Mouse (Mus musculus) forebrain, embryonic 12.5 days (tissue): ENCODE measurements around the gene Enc1. TPM values are rescaled to one million over a fixed set of nuclear protein-coding genes. Genes with fewer than 3 reads are reported as not detected.

ENCODE experiments used
- ATAC-seq: fragments of 200-750 bp; cut with Nextera tagmentation; 2 replicates; pipeline ENCODE4 v1.8.0; 2017; ENCODE audit warnings: moderate TSS enrichment; ENCODE audit not compliant: low FRiP score
- H3K27ac ChIP-seq: fragments of 300-500 bp; sonication (generic); 2 replicates; pipeline ENCODE4 v1.5.1; 2016; ENCODE audit warnings: mild to moderate bottlenecking
- H3K27me3 ChIP-seq: fragments of 300-500 bp; sonication (generic); 2 replicates; pipeline ENCODE4 v1.6.1; 2016; ENCODE audit warnings: mild to moderate bottlenecking
- H3K36me3 ChIP-seq: fragments of 300-500 bp; sonication (generic); replicated peaks from 2 replicates; pipeline ENCODE4 v1.6.1; 2016; ENCODE audit warnings: mild to moderate bottlenecking
- H3K4me1 ChIP-seq: fragments of 300-500 bp; sonication (generic); 2 replicates; pipeline ENCODE4 v1.6.1; 2016
- H3K4me2 ChIP-seq: fragments of 300-500 bp; sonication (generic); 2 replicates; pipeline ENCODE4 v1.6.1; 2016; ENCODE audit warnings: mild to moderate bottlenecking, moderate library complexity
- H3K4me3 ChIP-seq: fragments of 300-500 bp; sonication (generic); replicated peaks from 2 replicates; pipeline ENCODE4 v1.5.1; 2016; ENCODE audit warnings: mild to moderate bottlenecking
- H3K9ac ChIP-seq: fragments of 300-500 bp; sonication (generic); 2 replicates; pipeline ENCODE4 v1.6.1; 2016; ENCODE audit warnings: mild to moderate bottlenecking
- H3K9me3 ChIP-seq: fragments of 300-500 bp; sonication (generic); 2 replicates; pipeline ENCODE4 v1.6.1; 2016
- WGBS: fragments of 180-500 bp; shearing (Covaris S2); methylation state at CpG from one replicate; pipeline ENCODE4 v1.1.7; 2016; 5-methylcytosine and 5-hydroxymethylcytosine counted together
- polyA plus RNA-seq: library from polyadenylated mRNA; unstranded; fragments of >200 nt; fragmentation: Nextera tagmentation; extraction: Ambion mirVana; gene quantifications from 2 replicates; pipeline ENCODE4 v1.2.1, GENCODE M21; 2016

Gene Enc1
- polyA plus RNA-seq, 1 experiment from 2014 or later, result 23.9 TPM

DNA sequence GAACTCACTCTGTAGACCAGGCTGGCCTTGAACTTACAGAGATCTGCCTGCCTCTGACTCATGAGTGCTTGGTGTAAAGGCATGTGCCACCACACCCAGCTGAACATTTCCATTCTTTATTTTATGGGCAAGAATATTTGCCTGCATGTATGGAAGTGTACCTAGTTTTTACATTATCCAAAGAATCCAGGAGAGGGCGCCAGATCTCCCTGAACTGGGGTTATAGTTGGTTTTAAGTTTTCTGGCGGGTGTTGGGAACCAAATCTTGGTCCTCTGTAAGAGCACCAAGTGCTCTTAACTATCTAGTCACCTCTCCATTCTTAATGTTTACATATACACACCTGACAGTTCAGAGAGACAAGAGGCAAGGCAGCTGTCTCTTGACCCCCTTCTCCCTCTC lies 7.8 kb upstream of the Enc1 start:
- 74% methylated on average over 2 of the region's 2 CpGs for WGBS
- no peak for ATAC-seq
- H3K36me3 ChIP-seq, result no peaks in the 10 kb centered on the region

GRCm38 (mm10) chr13:97234785-97235417 lies 6.0 kb upstream of the Enc1 start:
- WGBS, result 20% methylated on average over 17 of the region's 17 CpGs
- peak overlapping the region; percentile 30 for H3K4me3 ChIP-seq
- H3K36me3 ChIP-seq, result no peaks in the 10 kb centered on the region
- H3K9me3 ChIP-seq, result no peaks in the 10 kb centered on the region
- no peak overlapping the region for H3K27ac ChIP-seq
- peaks cover 31% of the 10 kb centered on the region for H3K4me1 ChIP-seq
- H3K4me2 ChIP-seq, result peak overlapping the region; percentile 58
- no peaks in the 10 kb centered on the region for H3K27me3 ChIP-seq
- H3K9ac ChIP-seq, result peak overlapping the region; percentile 47; the same call in 1 of the 2 replicates
- ATAC-seq, result peak; percentile 78

More for the DNA sequence above, 7.8 kb upstream of the Enc1 start:
- Histone ChIP-seq H3K4me1 (peaks cover 14% of the 10 kb centered on the region), H3K9ac (no peak overlapping the region), H3K9me3 (no peaks in the 10 kb centered on the region), H3K27ac (no peak overlapping the region), H3K27me3 (no peaks in the 10 kb centered on the region), H3K4me3 (no peak overlapping the region), H3K4me2 (no peak overlapping the region)

- ATAC-seq, result no peak
- H3K4me3 ChIP-seq, result no peak overlapping the region
- H3K9ac ChIP-seq, result no peak overlapping the region
- 47% methylated on average over 6 of the region's 6 CpGs for WGBS
- H3K9me3 ChIP-seq, result no peaks in the 10 kb centered on the region
- no peak overlapping the region for H3K27ac ChIP-seq
- no peaks in the 10 kb centered on the region for H3K36me3 ChIP-seq
- H3K4me2 ChIP-seq, result no peak overlapping the region
- H3K4me1 ChIP-seq, result peaks cover 38% of the 10 kb centered on the region
- H3K27me3 ChIP-seq, result no peaks in the 10 kb centered on the region
Measured at GRCm38 (mm10) chr13:97235911-97236310, 5.0 kb upstream of the Enc1 start.

DNA sequence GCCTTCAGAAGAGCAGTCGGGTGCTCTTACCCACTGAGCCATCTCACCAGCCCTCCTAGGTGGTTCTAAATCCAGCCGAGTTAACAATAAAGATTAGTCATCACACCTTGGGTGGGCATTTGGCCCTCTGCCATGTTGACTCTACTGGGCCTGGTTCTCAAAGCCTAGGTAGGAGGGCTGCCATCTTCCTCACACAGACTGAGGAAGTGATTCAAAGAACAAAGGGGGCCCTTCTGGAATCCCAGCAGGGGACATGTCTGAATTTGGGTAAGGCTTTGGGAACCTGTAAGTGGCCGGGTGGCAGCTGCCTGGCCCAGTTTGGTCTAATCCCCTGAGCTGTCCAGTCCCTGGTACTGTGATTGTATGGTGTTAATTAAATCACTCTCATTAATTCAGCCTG lies 3.2 kb upstream of the Enc1 start:
- Histone ChIP-seq H3K4me2 (no peak overlapping the region; the same call in 1 of the 2 replicates), H3K9ac (no peak overlapping the region), H3K9me3 (no peaks in the 10 kb centered on the region), H3K27ac (peak overlapping the region; percentile 80), H3K4me1 (peaks cover 44% of the 10 kb centered on the region), H3K4me3 (no peak overlapping the region), H3K27me3 (no peaks in the 10 kb centered on the region), H3K36me3 (no peaks in the 10 kb centered on the region)
- ATAC-seq, result peak; percentile 36; the same call in 1 of the 2 replicates
- 13% methylated on average over 3 of the region's 3 CpGs for WGBS

DNA sequence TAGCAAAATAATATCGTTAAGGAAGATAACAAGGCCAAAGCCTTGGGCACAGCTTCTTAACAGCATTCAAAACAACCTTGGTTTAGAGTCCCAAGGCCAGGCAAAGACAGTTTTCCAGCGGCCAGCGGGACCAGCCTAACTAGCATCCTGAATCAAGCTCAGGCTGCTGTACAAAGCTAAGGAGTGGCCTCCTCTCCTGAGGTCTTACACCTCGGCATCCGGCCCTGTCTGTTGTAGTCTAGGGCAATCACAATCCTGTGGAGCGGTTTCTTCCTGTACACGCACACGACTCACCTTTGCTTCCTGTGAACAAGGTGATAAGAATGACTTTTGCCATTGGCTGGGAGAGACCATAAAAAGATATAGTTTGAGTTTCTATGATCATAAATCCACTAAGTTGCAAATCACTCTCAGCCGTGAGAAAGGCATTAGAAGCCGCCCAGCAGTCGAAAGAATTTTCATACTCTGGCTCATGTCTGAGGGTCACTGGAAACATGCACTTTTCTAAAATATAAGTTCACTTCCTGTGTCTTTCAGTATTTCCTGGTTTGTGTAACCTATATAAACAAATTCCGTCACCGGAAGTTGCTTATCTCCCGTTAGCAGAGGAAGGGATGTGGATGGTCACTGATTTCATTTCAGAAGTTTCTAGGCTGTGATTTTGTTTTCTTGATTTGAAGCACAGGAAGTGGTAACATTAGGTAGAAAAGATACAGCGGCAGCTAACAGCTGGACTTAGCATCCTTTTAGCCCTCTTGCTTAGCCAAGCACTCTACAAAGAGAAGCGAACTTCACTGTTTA lies 2.5 kb upstream of the Enc1 start:
- H3K4me1 ChIP-seq, result peaks cover 51% of the 10 kb centered on the region
- no peaks in the 10 kb centered on the region for H3K27me3 ChIP-seq
- 56% methylated on average over 16 of the region's 16 CpGs for WGBS
- no peaks in the 10 kb centered on the region for H3K9me3 ChIP-seq
- no peak overlapping the region for H3K4me2 ChIP-seq
- no peak for ATAC-seq
- H3K27ac ChIP-seq, result peak overlapping the region; percentile 80
- H3K4me3 ChIP-seq, result no peak overlapping the region
- no peak overlapping the region for H3K9ac ChIP-seq
- no peaks in the 10 kb centered on the region for H3K36me3 ChIP-seq

DNA sequence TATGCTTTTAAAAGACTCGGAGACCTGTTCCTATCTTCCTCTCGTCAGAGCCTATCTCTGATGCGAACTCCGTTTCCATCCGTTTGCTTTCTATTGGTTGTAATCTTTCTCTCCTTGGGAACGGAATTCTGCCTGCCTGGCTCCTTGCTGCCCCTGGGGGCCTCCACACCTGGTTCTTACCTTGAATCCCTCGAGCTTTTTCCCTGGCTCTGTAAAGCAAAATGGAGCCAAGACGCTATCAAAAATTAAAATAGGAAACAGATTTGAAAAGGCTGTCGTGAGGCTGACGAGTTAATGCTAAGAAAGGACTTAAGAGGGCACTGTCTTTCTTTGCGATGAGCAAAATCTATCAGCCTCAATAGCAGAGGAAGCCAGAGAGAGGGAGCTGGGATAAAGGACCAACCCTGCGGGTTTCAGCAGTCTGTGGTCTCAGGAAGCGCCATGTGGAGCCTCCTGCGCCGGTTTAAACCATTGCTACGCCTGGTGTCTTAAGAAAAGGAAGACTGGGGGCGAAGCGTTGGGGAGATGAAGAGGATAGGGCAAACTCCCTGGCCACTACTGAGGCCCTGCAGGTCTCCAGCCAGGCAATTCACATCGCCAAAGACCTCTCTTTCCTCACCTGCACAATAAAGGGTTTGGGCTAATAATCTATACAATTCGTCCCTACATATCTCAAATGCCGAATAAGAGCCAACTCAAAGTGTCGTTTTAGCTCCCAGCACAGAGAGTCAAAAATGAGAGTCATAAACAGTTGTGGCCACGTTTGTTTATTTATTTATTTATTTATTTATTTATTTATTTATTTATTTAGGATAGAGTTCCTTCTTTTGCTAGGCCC lies 1.3 kb upstream of the Enc1 start:
- H3K4me1 ChIP-seq, result peaks cover 63% of the 10 kb centered on the region

DNA sequence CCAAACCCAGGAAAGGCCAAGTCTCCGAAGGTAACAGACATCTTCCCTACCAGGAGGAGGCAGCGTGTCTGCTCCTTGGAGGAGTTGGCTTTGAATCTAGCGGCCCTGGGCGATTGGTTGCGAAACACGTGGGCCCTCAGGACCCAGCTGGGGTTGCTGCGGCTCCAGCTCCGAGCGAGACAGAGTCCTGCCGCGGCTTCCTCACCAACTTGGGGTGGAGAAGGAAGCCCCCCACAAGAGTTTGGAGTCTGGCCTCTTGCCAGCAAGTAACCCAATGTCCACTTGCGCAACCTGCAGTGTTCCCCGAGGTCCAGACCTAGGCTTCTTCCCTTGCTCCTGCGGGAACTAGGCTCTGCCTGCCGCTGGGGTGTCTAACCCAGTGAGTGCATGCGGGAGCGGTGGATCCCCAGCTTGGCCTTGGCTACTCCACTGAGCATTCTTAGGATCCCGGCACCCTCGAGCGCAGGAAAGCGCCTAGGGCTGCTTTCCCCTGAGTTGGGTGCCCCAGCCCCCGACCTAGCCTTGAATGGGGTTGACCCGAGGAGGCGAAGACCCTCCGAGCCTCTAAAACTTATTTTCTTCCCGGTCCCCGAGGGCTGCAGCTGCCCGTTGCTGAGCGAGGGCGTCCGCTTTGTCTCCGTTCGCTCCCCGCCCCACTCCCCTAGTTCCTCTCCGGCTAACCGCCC lies 483 bp upstream of the Enc1 start:
- peak overlapping the region; percentile 71 for H3K4me2 ChIP-seq
- under 1% methylated on average over 36 of the region's 36 CpGs for WGBS
- peak overlapping the region; percentile 98 for H3K9ac ChIP-seq
- peaks cover 68% of the 10 kb centered on the region for H3K4me1 ChIP-seq
- H3K27me3 ChIP-seq, result no peaks in the 10 kb centered on the region
- peaks cover 6% of the 10 kb centered on the region for H3K36me3 ChIP-seq
- ATAC-seq, result peak; percentile 59
- H3K27ac ChIP-seq, result peak overlapping the region; percentile 99
- peak overlapping the region; percentile 91 for H3K4me3 ChIP-seq
- no peaks in the 10 kb centered on the region for H3K9me3 ChIP-seq

More for the DNA sequence above, 1.3 kb upstream of the Enc1 start:
- Histone ChIP-seq H3K9ac (no peak overlapping the region), H3K9me3 (no peaks in the 10 kb centered on the region), H3K4me2 (peak overlapping the region; percentile 71), H3K27ac (peak overlapping the region; percentile 99), H3K27me3 (no peaks in the 10 kb centered on the region), H3K4me3 (peak overlapping the region; percentile 15; the same call in 1 of the 2 replicates), H3K36me3 (no peaks in the 10 kb centered on the region)
- WGBS, result 8% methylated on average over 23 of the region's 23 CpGs
- ATAC-seq, result no peak

DNA sequence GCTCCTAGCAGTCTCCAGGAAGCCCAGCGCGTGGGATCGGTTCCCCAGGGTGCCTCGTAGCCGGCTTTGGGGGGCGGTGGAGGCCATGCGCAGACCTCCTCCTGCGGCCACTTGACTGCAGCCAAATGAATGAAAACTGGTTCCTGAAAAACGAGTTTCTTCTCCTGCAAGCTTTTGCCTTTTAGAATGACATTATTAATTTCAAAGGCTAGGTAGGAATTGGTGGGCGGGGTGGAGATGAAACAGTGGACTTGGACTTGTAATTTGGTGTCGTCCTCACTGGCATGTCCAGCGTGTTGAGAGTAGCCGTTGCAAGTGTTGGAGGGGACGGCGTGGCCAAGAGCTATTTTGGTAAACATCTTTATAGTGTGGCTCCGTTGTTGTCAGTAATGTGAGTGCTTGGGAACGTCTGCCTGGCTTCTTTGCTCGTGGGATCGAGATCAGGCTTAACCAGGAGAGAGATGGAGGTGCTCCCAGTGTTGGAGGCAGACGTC lies 929 bp downstream of the Enc1 start:
- Histone ChIP-seq H3K27ac (peak overlapping the region; percentile 99), H3K4me2 (peak overlapping the region; percentile 71), H3K4me1 (peaks cover 76% of the 10 kb centered on the region), H3K9ac (peak overlapping the region; percentile 98), H3K36me3 (peaks cover 21% of the 10 kb centered on the region), H3K9me3 (no peaks in the 10 kb centered on the region), H3K27me3 (no peaks in the 10 kb centered on the region), H3K4me3 (peak overlapping the region; percentile 91)
- WGBS, result under 1% methylated on average over 20 of the region's 20 CpGs
- no peak for ATAC-seq

- H3K4me3 ChIP-seq, result peak overlapping the region; percentile 91
- no peaks in the 10 kb centered on the region for H3K27me3 ChIP-seq
- H3K4me1 ChIP-seq, result peaks cover 83% of the 10 kb centered on the region
- ATAC-seq, result no peak
- peak overlapping the region; percentile 71 for H3K4me2 ChIP-seq
- peak overlapping the region; percentile 98 for H3K9ac ChIP-seq
- H3K27ac ChIP-seq, result peak overlapping the region; percentile 76
- no peaks in the 10 kb centered on the region for H3K9me3 ChIP-seq
- H3K36me3 ChIP-seq, result peaks cover 29% of the 10 kb centered on the region
- WGBS, result under 1% methylated on average over 6 of the region's 6 CpGs
Measured at GRCm38 (mm10) chr13:97242716-97243115, 1.8 kb downstream of the Enc1 start.

GRCm38 (mm10) chr13:97243962-97244711 lies 3.2 kb downstream of the Enc1 start:
- Histone ChIP-seq H3K4me2 (peak overlapping the region; percentile 71), H3K9ac (peak overlapping the region; percentile 98), H3K9me3 (no peaks in the 10 kb centered on the region), H3K27me3 (no peaks in the 10 kb centered on the region), H3K27ac (peak overlapping the region; percentile 76), H3K4me3 (peak overlapping the region; percentile 91), H3K4me1 (peaks cover 85% of the 10 kb centered on the region), H3K36me3 (peaks cover 43% of the 10 kb centered on the region)
- no peak for ATAC-seq
- 15% methylated on average over 15 of the region's 15 CpGs for WGBS

GRCm38 (mm10) chr13:97244712-97245105 lies 3.8 kb downstream of the Enc1 start:
- H3K36me3 ChIP-seq, result peaks cover 48% of the 10 kb centered on the region
- peak overlapping the region; percentile 98 for H3K9ac ChIP-seq
- H3K27ac ChIP-seq, result peak overlapping the region; percentile 76; the same call in 1 of the 2 replicates
- no peaks in the 10 kb centered on the region for H3K27me3 ChIP-seq
- H3K4me1 ChIP-seq, result peaks cover 85% of the 10 kb centered on the region
- H3K9me3 ChIP-seq, result no peaks in the 10 kb centered on the region
- no peak for ATAC-seq
- peak overlapping the region; percentile 71 for H3K4me2 ChIP-seq
- H3K4me3 ChIP-seq, result peak overlapping the region; percentile 91
- WGBS, result 40% methylated on average over 11 of the region's 11 CpGs
